Mouse (Mus musculus) erythroblast, embryonic 14.5 days (primary cell): ENCODE results near the gene Cldn22.

Experiments used
- GATA1 ChIP-seq: IDR thresholded peaks from 2 replicates; pipeline ENCODE4 v1.6.1; 2012; ENCODE audit warnings: low read length, inconsistent platforms, mixed read lengths
- TAL1 ChIP-seq: IDR thresholded peaks from 3 replicates; pipeline ENCODE4 v1.6.1; 2012; ENCODE audit warnings: low read length, inconsistent platforms, mixed read lengths

GRCm38 (mm10) chr8:47843063-47843462 lies 18.8 kb downstream of the Cldn22 start:
- TF ChIP-seq GATA1, result no peak
- no peak for TF ChIP-seq TAL1
